Mouse (Mus musculus): ENCODE data around the gene Lamb3. TPM values are rescaled to one million over a fixed set of nuclear protein-coding genes. Genes with fewer than 3 reads are reported as not detected.

The Lamb3 gene
- polyA plus RNA-seq, 1 experiment from 2014 or later = 2.5 TPM

- H3K9me3 ChIP-seq (ENCODE audit: control insufficient read depth) = no peaks in the 10 kb centered on the region
- WGBS = 79% methylated on average over 8 of the region's 8 CpGs
- no peak for TF ChIP-seq CTCF (IDR thresholded peaks at IDR 0.05; ENCODE audit: low read depth)
- H3K27me3 ChIP-seq (replicated peaks; ENCODE audit: control insufficient read depth, insufficient read depth, low read length) = no peaks in the 10 kb centered on the region
- no peak for ATAC-seq
- no peak overlapping the region for H3K27ac ChIP-seq (ENCODE audit: low read depth, low read length)
- H3K4me2 ChIP-seq (replicated peaks; ENCODE audit: low read depth) = no peak overlapping the region
- no peak overlapping the region for H3K9ac ChIP-seq (ENCODE audit: low read depth, low read length)
- H3K4me3 ChIP-seq (ENCODE audit: low read depth, low read length) = no peak overlapping the region
- no peaks in the 10 kb centered on the region; the same call in 1 of the 2 replicates for H3K4me1 ChIP-seq (replicated peaks; ENCODE audit: control insufficient read depth, insufficient read depth, low read length)
- no peaks in the 10 kb centered on the region for H3K36me3 ChIP-seq (ENCODE audit: control insufficient read depth, insufficient read depth)
Measured at GRCm38 (mm10) chr1:193263026-193263907, 55.8 kb downstream of the Lamb3 start.

GRCm38 (mm10) chr1:193263955-193264598 is 56.6 kb downstream of the Lamb3 start, which contains the start of gene Hsd11b1:
Gene Hsd11b1 (minus strand): TSS chr1:193264075.
- no peak within 1 kb of the TSS for H3K27ac ChIP-seq (ENCODE audit: low read depth, low read length)

DNA sequence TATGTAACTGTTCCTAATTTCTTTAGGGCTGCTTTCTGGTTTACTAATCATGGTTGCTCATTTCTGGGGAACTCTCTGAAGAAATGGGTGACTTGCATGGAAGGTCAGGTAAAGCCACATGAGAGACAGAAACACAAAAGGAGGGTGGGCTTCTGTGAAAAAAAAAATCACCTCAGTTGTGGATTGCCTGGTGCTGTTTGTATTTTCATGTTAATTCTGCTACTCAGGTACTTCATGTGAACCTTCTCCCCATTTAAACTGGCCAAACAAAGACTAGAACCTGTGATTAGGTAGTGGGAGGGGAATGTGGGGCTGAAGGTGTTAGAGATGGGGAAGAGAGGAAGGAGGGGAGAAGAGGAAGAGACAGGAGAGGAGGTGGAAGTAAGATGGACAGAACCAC is 58.2 kb downstream of the Lamb3 start:
- ATAC-seq = no peak
- no peaks in the 10 kb centered on the region for H3K27me3 ChIP-seq (replicated peaks; ENCODE audit: control insufficient read depth, insufficient read depth, low read length)
- H3K27ac ChIP-seq (ENCODE audit: low read depth, low read length) = no peak overlapping the region
- no peak overlapping the region for H3K4me2 ChIP-seq (replicated peaks; ENCODE audit: low read depth)
- no peaks in the 10 kb centered on the region for H3K36me3 ChIP-seq (ENCODE audit: control insufficient read depth, insufficient read depth)
- no peaks in the 10 kb centered on the region for H3K9me3 ChIP-seq (ENCODE audit: control insufficient read depth)
- H3K9ac ChIP-seq (ENCODE audit: low read depth, low read length) = no peak overlapping the region
- H3K4me3 ChIP-seq (ENCODE audit: low read depth, low read length) = no peak overlapping the region
- no peak for TF ChIP-seq CTCF (IDR thresholded peaks at IDR 0.05; ENCODE audit: low read depth)
- H3K4me1 ChIP-seq (replicated peaks; ENCODE audit: control insufficient read depth, insufficient read depth, low read length) = no peaks in the 10 kb centered on the region; the same call in 1 of the 2 replicates

More at GRCm38 (mm10) chr1:193263955-193264598, 56.6 kb downstream of the Lamb3 start, which contains the start of gene Hsd11b1:
- H3K4me3 ChIP-seq (ENCODE audit: low read depth, low read length) = no peak within 1 kb of the TSS
- no peak for ATAC-seq
- no peaks in the 10 kb centered on the region; the same call in 1 of the 2 replicates for H3K4me1 ChIP-seq (replicated peaks; ENCODE audit: control insufficient read depth, insufficient read depth, low read length)
- no peaks in the 10 kb centered on the region for H3K36me3 ChIP-seq (ENCODE audit: control insufficient read depth, insufficient read depth)
- no peak for TF ChIP-seq CTCF (IDR thresholded peaks at IDR 0.05; ENCODE audit: low read depth)
- H3K9me3 ChIP-seq (ENCODE audit: control insufficient read depth) = no peaks in the 10 kb centered on the region
- H3K27me3 ChIP-seq (replicated peaks; ENCODE audit: control insufficient read depth, insufficient read depth, low read length) = no peaks in the 10 kb centered on the region
- WGBS = 72% methylated on average over 5 of the region's 5 CpGs
- no peak within 1 kb of the TSS for H3K9ac ChIP-seq (ENCODE audit: low read depth, low read length)
- H3K4me2 ChIP-seq (replicated peaks; ENCODE audit: low read depth) = no peak within 1 kb of the TSS

GRCm38 (mm10) chr1:193270965-193271763 is 63.7 kb downstream of the Lamb3 start:
- Histone ChIP-seq H3K27me3 (replicated peaks; ENCODE audit: control insufficient read depth, insufficient read depth, low read length) (no peaks in the 10 kb centered on the region), H3K4me1 (replicated peaks; ENCODE audit: control insufficient read depth, insufficient read depth, low read length) (0 out of 2 replicates have a peak, but pooled peaks cover 3% of the 10 kb centered on the region), H3K27ac (ENCODE audit: low read depth, low read length) (no peak overlapping the region), H3K4me3 (ENCODE audit: low read depth, low read length) (no peak overlapping the region), H3K9me3 (ENCODE audit: control insufficient read depth) (no peaks in the 10 kb centered on the region), H3K9ac (ENCODE audit: low read depth, low read length) (no peak overlapping the region), H3K36me3 (ENCODE audit: control insufficient read depth, insufficient read depth) (no peaks in the 10 kb centered on the region), H3K4me2 (replicated peaks; ENCODE audit: low read depth) (peak overlapping the region; percentile 63; the same call in 1 of the 2 replicates)
- ATAC-seq = no peak
- TF ChIP-seq CTCF (IDR thresholded peaks at IDR 0.05; ENCODE audit: low read depth) = no peak
- WGBS = 56% methylated on average over 6 of the region's 6 CpGs

GRCm38 (mm10) chr1:193272137-193272915 is 64.8 kb downstream of the Lamb3 start:
- peak overlapping the region; percentile 48; the same call in 1 of the 2 replicates for H3K9ac ChIP-seq (ENCODE audit: low read depth, low read length)
- 0 out of 2 replicates have a peak, but pooled peaks cover 3% of the 10 kb centered on the region for H3K4me1 ChIP-seq (replicated peaks; ENCODE audit: control insufficient read depth, insufficient read depth, low read length)
- H3K4me2 ChIP-seq (replicated peaks; ENCODE audit: low read depth) = peak overlapping the region; percentile 63
- peak overlapping the region; percentile 30 for H3K4me3 ChIP-seq (ENCODE audit: low read depth, low read length)
- peak overlapping the region; percentile 28 for H3K27ac ChIP-seq (ENCODE audit: low read depth, low read length)
- peak; percentile 12; the same call in 1 of the 2 replicates for ATAC-seq
- H3K9me3 ChIP-seq (ENCODE audit: control insufficient read depth) = no peaks in the 10 kb centered on the region
- 0 out of 2 replicates have a peak, but pooled peaks have one; percentile 13 for TF ChIP-seq CTCF (IDR thresholded peaks at IDR 0.05; ENCODE audit: low read depth)
- H3K36me3 ChIP-seq (ENCODE audit: control insufficient read depth, insufficient read depth) = no peaks in the 10 kb centered on the region
- H3K27me3 ChIP-seq (replicated peaks; ENCODE audit: control insufficient read depth, insufficient read depth, low read length) = no peaks in the 10 kb centered on the region
- WGBS = 40% methylated on average over 24 of the region's 24 CpGs

Measured in intestine, postnatal 0 days (tissue).